Mouse (Mus musculus): ENCODE results near the gene Zfp597. TPM values are rescaled to one million over a fixed set of nuclear protein-coding genes. Genes with fewer than 3 reads are reported as not detected.
"Not testable (repeated sequence)": the region's sequence is repeated elsewhere in the genome, so short reads cannot be mapped to it uniquely, and the experiment has no call there.

The Zfp597 gene
- polyA plus RNA-seq, 1 experiment from 2014 or later = 17.5 TPM

DNA sequence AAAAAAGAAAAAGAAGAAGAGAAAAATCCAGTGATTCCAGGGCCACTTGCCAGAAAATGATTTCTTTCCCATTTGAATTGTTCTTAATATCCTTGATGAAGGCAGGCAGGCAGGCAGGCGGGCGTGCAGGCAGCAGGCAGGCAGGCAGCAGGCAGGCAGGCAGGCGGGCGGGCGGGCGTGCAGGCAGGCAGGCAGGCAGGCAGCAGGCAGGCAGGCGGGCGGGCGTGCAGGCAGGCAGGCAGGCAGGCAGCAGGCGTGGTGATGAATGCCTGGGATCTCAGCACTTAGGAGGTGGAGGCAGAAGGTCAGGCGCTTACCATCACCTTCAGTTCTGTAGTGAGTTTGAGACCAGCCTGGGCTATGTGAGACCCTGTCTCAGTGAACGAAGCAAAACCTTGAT lies 31.8 kb downstream of the Zfp597 start:
- no peak for ATAC-seq
- H3K27me3 ChIP-seq = no peaks in the 10 kb centered on the region
- no peak overlapping the region for H3K4me2 ChIP-seq (replicated peaks)
- H3K27ac ChIP-seq = no peak overlapping the region
- H3K4me1 ChIP-seq (replicated peaks) = peaks cover 8% of the 10 kb centered on the region
- H3K9me3 ChIP-seq = no peaks in the 10 kb centered on the region
- no peak overlapping the region for H3K4me3 ChIP-seq (replicated peaks)
- WGBS = 40% methylated on average over 12 of the region's 12 CpGs
- no peak overlapping the region for H3K9ac ChIP-seq (replicated peaks)
- no peaks in the 10 kb centered on the region for H3K36me3 ChIP-seq

DNA sequence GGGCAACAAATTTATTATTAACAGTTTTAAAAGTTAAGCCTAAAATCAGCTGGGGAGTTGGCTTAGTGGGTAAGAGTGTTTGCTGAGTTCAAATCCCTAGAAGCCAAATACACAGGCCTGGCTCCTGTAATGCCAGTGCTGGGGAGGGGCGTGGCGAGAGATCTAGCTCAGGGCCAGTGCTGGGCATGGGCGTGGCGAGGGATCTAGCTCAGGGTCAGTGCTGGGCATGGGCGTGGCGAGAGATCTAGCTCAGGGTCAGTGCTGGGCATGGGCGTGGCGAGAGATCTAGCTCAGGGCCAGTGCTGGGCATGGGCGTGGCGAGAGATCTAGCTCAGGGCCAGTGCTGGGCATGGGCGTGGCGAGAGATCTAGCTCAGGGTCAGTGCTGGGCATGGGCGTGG lies 33.1 kb downstream of the Zfp597 start:
- peaks cover 15% of the 10 kb centered on the region for H3K4me1 ChIP-seq (replicated peaks)
- H3K36me3 ChIP-seq; H3K27me3 ChIP-seq; H3K4me2 ChIP-seq (replicated peaks); ATAC-seq; H3K4me3 ChIP-seq (replicated peaks); H3K9me3 ChIP-seq; H3K9ac ChIP-seq (replicated peaks); H3K27ac ChIP-seq: not testable (repeated sequence)
- 92% methylated on average over 13 of the region's 13 CpGs for WGBS

DNA sequence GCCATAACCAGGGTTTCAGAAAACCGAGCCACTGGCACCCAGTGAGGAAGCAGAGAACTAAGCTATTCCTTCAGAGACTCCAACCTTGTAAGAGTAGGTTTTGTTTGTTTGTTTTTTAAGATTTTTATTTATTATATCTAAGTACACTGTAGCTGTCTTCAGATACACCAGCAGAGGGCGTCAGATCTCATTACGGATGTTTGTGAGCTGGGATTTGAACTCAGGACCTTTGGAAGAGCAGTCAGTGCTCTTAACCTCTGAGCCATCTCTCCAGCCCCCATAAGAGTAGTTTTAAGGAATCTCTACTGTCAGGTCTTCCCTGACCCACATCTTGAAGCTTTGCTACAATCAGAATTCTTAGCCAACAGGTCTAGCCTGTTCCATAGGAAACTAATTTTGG lies 35.9 kb downstream of the Zfp597 start:
- 78% methylated on average over 3 of the region's 3 CpGs for WGBS
- no peak for ATAC-seq
- H3K4me2 ChIP-seq (replicated peaks) = no peak overlapping the region
- no peak overlapping the region for H3K9ac ChIP-seq (replicated peaks)
- H3K4me1 ChIP-seq (replicated peaks) = peaks cover 15% of the 10 kb centered on the region
- no peaks in the 10 kb centered on the region for H3K27me3 ChIP-seq
- H3K27ac ChIP-seq = no peak overlapping the region
- H3K9me3 ChIP-seq = no peaks in the 10 kb centered on the region
- H3K4me3 ChIP-seq (replicated peaks) = no peak overlapping the region
- no peaks in the 10 kb centered on the region for H3K36me3 ChIP-seq

DNA sequence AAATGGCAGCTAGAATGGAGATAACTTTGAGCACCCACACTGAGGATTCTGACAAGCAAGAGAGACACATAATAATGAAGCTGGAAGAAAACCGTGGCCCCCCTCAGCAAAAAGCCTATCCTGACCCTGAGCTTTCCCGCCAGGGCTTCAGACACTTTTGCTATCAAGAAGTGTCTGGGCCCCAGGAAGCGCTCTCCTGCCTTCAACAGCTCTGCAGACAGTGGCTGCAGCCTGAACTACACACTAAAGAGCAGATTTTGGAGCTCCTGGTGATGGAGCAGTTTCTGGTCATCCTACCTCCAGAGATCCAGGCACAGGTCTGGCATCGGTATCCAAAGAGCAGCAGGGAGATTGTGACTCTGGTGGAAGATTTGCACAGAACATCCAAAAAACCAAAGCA lies 36.5 kb downstream of the Zfp597 start:
- Histone ChIP-seq H3K27me3 (no peaks in the 10 kb centered on the region), H3K36me3 (no peaks in the 10 kb centered on the region), H3K27ac (no peak overlapping the region), H3K4me2 (replicated peaks) (peak overlapping the region; percentile 66), H3K9ac (replicated peaks) (peak overlapping the region; percentile 69; the same call in 1 of the 2 replicates), H3K9me3 (no peaks in the 10 kb centered on the region), H3K4me3 (replicated peaks) (peak overlapping the region; percentile 66), H3K4me1 (replicated peaks) (peaks cover 19% of the 10 kb centered on the region)
- WGBS = 68% methylated on average over 4 of the region's 4 CpGs
- no peak for ATAC-seq

DNA sequence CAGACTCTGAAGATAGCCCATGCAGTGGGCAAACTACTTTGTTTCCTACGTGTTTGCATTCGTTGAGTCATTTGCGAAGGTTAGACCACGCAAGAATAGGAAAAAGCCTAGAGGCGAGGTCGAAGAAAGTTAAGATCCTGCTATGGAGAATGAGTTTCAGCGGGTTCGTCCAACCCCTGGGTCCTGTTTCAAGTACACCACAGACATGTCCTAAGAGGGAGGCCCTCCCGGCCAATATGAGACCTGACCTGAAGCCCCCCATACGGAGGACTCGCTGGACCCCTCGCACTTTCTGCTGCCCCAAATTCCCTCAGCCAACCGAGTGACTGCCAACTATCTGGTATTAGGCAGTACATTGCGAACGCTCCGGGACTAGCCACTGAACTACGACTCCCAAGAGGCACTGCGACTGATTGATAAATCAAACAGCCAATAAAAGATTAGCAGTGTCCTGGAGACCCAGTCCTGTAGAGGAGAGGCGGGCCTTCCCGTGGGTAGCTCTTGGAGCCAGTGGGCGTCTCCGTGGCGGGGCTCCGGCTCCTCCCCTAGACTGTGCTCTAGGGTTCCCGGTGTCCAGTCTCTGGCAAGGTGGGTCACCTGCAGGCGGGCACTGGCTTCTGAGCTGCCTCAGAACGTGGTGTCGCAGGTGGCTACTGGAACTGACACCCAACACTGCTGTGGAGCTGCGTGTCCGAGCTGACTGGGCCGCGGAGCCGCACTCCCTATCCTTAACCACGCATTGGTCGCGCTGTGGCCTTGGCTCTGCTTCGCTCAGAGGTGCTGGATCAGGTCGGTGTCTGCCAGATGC lies 37.4 kb downstream of the Zfp597 start, which contains the start of gene Zfp174:
Zfp174 (plus strand) TSS at position 558 of the 808 bp plus-strand sequence.
- 4% methylated on average over 38 of the region's 38 CpGs for WGBS
- no peak within 1 kb of the TSS for H3K27ac ChIP-seq

DNA sequence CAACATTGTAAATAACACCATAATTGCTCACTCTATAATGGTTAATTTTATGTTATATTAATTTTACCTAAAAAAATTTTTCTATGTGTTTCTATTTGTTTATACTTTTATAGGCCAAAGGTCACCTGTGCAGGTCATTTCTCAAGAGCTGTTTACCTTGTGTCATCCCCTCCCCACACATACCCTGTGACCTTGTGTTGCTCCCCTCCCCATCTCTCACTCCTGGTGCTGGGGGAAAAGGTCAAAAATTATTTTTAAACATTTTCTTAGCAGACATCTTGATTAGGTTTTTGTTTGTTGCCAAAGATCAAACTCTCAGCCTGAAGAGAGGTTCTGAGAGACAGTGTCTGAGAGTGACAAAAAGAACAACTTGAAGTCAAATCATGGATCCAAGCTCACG lies 40.6 kb downstream of the Zfp597 start:
- Histone ChIP-seq H3K4me1 (replicated peaks) (peaks cover 19% of the 10 kb centered on the region), H3K4me2 (replicated peaks) (no peak overlapping the region), H3K27ac (no peak overlapping the region), H3K36me3 (no peaks in the 10 kb centered on the region), H3K4me3 (replicated peaks) (no peak overlapping the region), H3K9me3 (no peaks in the 10 kb centered on the region), H3K9ac (replicated peaks) (no peak overlapping the region), H3K27me3 (no peaks in the 10 kb centered on the region)
- no peak for ATAC-seq
- 80% methylated on average over 1 of the region's 1 CpGs for WGBS

More for the DNA sequence above, 37.4 kb downstream of the Zfp597 start, which contains the start of gene Zfp174:
- Histone ChIP-seq H3K4me2 (replicated peaks) (peak within 1 kb of the TSS; percentile 66), H3K9me3 (no peaks in the 10 kb centered on the region), H3K9ac (replicated peaks) (peak within 1 kb of the TSS; percentile 69), H3K27me3 (no peaks in the 10 kb centered on the region), H3K36me3 (no peaks in the 10 kb centered on the region), H3K4me1 (replicated peaks) (peaks cover 22% of the 10 kb centered on the region), H3K4me3 (replicated peaks) (peak within 1 kb of the TSS; percentile 66)
- ATAC-seq = peak; percentile 100

DNA sequence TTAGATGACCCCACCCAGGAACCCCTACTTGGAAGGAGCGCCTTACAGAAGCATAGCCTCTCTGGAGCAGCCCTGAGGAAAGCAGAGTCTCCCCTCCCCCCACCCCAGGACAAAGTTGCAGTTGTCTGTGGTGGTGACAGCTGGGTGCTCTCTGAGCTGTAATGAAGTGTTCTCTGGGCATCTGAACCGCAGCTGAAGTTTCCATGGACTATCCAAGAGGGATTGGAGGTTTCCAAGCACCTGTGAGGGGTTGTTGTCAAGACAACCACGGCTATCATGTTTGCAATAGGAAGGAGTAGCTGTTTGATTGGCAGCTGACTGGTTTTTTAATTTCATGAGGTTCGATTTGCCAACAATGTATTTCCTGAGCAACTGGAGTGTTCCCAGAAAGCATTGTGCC lies 41.4 kb downstream of the Zfp597 start:
- Histone ChIP-seq H3K4me3 (replicated peaks) (no peak overlapping the region), H3K27ac (no peak overlapping the region), H3K4me2 (replicated peaks) (no peak overlapping the region), H3K9me3 (no peaks in the 10 kb centered on the region), H3K27me3 (no peaks in the 10 kb centered on the region), H3K36me3 (no peaks in the 10 kb centered on the region), H3K4me1 (replicated peaks) (peaks cover 17% of the 10 kb centered on the region), H3K9ac (replicated peaks) (no peak overlapping the region; the same call in 1 of the 2 replicates)
- WGBS = 34% methylated on average over 4 of the region's 4 CpGs
- no peak for ATAC-seq

DNA sequence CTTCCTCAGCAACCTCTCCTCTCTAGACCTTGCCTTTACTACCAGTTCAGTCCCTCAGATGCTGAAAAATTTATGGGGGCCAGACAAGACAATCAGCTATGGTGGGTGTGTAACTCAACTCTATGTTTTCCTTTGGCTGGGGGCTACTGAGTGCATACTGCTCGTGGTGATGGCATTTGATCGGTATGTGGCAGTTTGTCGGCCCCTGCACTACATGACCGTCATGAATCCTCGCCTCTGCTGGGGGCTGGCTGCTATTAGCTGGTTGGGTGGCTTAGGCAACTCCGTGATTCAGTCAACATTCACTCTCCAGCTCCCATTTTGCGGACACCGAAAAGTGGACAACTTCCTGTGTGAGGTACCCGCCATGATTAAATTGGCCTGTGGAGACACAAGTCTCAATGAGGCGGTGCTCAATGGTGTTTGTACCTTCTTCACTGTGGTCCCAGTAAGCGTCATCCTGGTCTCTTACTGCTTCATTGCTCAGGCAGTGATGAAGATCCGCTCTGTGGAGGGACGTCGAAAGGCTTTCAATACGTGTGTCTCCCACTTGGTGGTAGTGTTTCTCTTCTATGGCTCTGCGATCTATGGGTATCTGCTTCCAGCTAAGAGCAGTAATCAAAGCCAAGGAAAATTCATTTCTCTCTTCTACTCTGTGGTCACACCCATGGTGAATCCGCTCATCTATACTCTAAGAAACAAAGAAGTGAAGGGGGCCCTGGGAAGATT lies 45.0 kb downstream of the Zfp597 start:
- Histone ChIP-seq H3K36me3 (no peaks in the 10 kb centered on the region), H3K4me2 (replicated peaks) (no peak overlapping the region), H3K9ac (replicated peaks) (no peak overlapping the region), H3K27ac (no peak overlapping the region), H3K4me1 (replicated peaks) (0 out of 2 replicates have a peak, but pooled peaks cover 7% of the 10 kb centered on the region), H3K27me3 (no peaks in the 10 kb centered on the region), H3K9me3 (no peaks in the 10 kb centered on the region), H3K4me3 (replicated peaks) (no peak overlapping the region)
- 63% methylated on average over 17 of the region's 17 CpGs for WGBS
- no peak for ATAC-seq

DNA sequence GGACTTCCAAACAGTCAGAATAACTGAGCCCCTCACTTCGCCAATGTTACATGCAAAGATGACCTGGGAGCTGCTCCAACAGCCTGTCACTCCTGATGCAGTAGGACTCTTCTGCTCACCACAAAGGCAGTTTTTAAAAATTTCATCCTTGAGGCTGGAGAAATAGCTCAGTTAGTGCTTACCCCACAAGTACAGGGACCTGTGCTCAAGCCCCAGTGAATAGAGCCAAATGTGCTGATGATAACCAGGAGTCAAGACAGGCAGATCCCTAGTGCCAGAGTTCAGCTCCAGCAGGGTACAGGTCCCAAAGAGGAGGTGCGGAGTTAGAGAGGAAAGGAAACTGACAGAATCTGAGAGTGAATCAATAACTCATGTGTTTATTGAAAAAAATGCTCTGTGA lies 48.9 kb downstream of the Zfp597 start:
- Histone ChIP-seq H3K9me3 (no peaks in the 10 kb centered on the region), H3K4me1 (replicated peaks) (no peaks in the 10 kb centered on the region), H3K27ac (no peak overlapping the region), H3K4me2 (replicated peaks) (no peak overlapping the region), H3K4me3 (replicated peaks) (no peak overlapping the region), H3K27me3 (no peaks in the 10 kb centered on the region), H3K9ac (replicated peaks) (no peak overlapping the region), H3K36me3 (no peaks in the 10 kb centered on the region)
- WGBS = 90% methylated on average over 2 of the region's 2 CpGs
- no peak for ATAC-seq

DNA sequence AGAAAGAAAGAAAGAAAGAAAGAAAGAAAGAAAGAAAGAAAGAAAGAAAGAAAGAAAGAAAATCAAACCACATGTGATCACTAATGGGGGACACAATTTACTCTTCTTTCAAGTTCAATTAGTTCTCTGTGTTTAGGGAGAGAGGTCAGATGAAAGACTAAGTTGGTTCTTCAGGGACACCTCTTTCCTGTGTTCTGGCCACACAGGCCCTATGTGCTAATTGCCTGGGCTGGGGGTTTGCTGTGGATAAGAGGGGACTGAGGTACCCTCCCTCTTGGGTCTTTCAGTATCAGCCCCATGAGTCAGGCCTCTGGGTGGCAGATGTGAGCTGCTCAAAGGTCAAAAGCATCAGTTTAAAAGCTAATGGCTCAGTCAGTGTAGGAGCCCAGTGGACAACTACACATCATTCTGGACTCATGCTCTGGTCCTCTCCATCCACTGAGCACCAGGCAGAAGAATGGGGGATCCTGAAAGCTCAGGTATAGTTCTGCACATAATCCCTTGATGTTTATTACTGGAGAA lies 53.7 kb downstream of the Zfp597 start, which contains the start of gene Olfr15:
Olfr15 (plus strand) TSS at position 291 of the 522 bp plus-strand sequence.
- no peaks in the 10 kb centered on the region for H3K36me3 ChIP-seq
- ATAC-seq = no peak
- no peaks in the 10 kb centered on the region for H3K27me3 ChIP-seq
- H3K9me3 ChIP-seq = no peaks in the 10 kb centered on the region
- H3K4me1 ChIP-seq (replicated peaks) = no peaks in the 10 kb centered on the region
- no peak within 1 kb of the TSS for H3K4me3 ChIP-seq (replicated peaks)
- H3K4me2 ChIP-seq (replicated peaks) = no peak within 1 kb of the TSS
- no peak within 1 kb of the TSS for H3K27ac ChIP-seq
- H3K9ac ChIP-seq (replicated peaks) = no peak within 1 kb of the TSS

DNA sequence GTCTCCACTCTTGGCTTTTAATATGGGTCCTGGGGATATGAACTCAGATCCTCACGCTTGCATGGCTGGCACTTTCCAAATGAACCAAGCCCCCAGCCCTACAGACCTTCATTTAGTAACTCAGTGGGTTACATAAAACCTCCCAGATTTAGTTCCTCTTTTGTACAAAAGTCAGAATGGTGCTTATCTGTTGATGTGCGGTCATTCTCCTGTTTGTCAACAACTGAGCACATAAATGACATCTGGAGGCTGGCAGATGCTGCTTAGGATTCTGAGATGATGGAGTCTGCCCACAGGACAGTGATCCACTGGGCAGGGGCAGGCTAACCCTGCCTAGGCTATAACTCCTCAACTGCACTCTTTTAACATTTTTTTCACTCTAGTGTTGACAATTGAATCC lies 54.6 kb downstream of the Zfp597 start:
- ATAC-seq = no peak
- 90% methylated on average over 2 of the region's 2 CpGs for WGBS

DNA sequence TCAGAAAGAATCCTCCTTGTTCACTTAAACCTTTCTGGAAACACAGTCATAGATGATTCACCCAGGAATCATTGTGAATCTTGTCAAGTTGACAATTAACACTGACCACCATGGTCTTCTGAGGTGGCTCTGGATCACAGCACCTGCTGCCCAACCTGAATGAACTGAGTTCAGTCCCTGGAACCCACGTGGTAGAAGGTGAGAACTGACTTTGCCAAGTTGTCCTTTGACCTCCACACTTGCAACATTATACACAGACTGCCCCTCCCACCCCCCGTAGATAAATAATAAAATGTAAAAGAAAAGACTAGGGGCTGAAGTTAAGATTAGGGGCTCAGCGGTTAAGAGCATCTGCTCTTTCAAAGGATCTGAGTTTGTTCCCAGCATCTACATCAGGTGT lies 56.3 kb downstream of the Zfp597 start:
- Histone ChIP-seq H3K36me3 (no peaks in the 10 kb centered on the region), H3K27me3 (no peaks in the 10 kb centered on the region), H3K9ac (replicated peaks) (no peak overlapping the region), H3K9me3 (no peaks in the 10 kb centered on the region), H3K27ac (no peak overlapping the region), H3K4me3 (replicated peaks) (no peak overlapping the region), H3K4me1 (replicated peaks) (no peaks in the 10 kb centered on the region), H3K4me2 (replicated peaks) (no peak overlapping the region)
- WGBS = 62% methylated on average over 3 of the region's 3 CpGs
- ATAC-seq = no peak

More for the DNA sequence above, 54.6 kb downstream of the Zfp597 start:
- Histone ChIP-seq H3K4me2 (replicated peaks) (no peak overlapping the region), H3K9me3 (no peaks in the 10 kb centered on the region), H3K27me3 (no peaks in the 10 kb centered on the region), H3K36me3 (no peaks in the 10 kb centered on the region), H3K27ac (no peak overlapping the region), H3K4me3 (replicated peaks) (no peak overlapping the region), H3K4me1 (replicated peaks) (no peaks in the 10 kb centered on the region), H3K9ac (replicated peaks) (no peak overlapping the region)
